Mouse (Mus musculus) CH12.LX (cell line): ENCODE measurements at regions not wholly inside any gene's neighbourhood (a gene's known extent, or its start where the extent isn't known, plus 50 kb on each side); places are given as distances from the start of the nearest gene placed in this dataset.

Experiments
- DNase-seq: peaks from one replicate; pipeline ENCODE4 v3.0.0-alpha.2; 2013; ENCODE audit errors: extremely low read depth
- H3K27ac ChIP-seq: 2 replicates; pipeline ENCODE4 v1.5.1; 2012; ENCODE audit warnings: low read depth, mild to moderate bottlenecking, control low read depth, moderate library complexity; ENCODE audit not compliant: insufficient read depth
- H3K27me3 ChIP-seq: replicated peaks from 2 replicates; pipeline ENCODE3; 2012; ENCODE audit warnings: inconsistent platforms
- H3K36me3 ChIP-seq, 2 experiments: replicated peaks in 1 of 2; 2 replicates each; pipeline versions ENCODE3 to v1.6.1; 2012; ENCODE audit warnings: inconsistent platforms in 1 of 2, low read length in 1 of 2, mild to moderate bottlenecking in 1 of 2, mixed read lengths in 1 of 2, moderate library complexity in 1 of 2; ENCODE audit not compliant: control insufficient read depth in 1 of 2, insufficient read depth in 1 of 2
- H3K4me1 ChIP-seq, 2 experiments: 2 replicates each; pipeline ENCODE4 v1.6.1; 2012; ENCODE audit warnings: inconsistent platforms in 1 of 2, moderate library complexity in 1 of 2; ENCODE audit not compliant: insufficient read depth in 2 of 2, control insufficient read depth in 1 of 2
- H3K4me2 ChIP-seq: 2 replicates; pipeline ENCODE4 v1.6.1; 2012; ENCODE audit warnings: low read depth, mild to moderate bottlenecking, control low read depth; ENCODE audit not compliant: poor library complexity, insufficient read depth, severe bottlenecking
- H3K4me3 ChIP-seq, 3 experiments: fragments of 150-350 bp in 1 of 3; sonication (generic) in 1 of 3; replicated peaks in 1 of 3; 2 replicates each; pipeline versions ENCODE3 to v1.5.1; 2011 to 2012; ENCODE audit warnings: low read depth in 2 of 3, low read length in 2 of 3, mild to moderate bottlenecking in 2 of 3, moderate library complexity in 2 of 3, control low read depth in 1 of 3, improper control_type of control experiment in 1 of 3, inconsistent platforms in 1 of 3, mixed read lengths in 1 of 3; ENCODE audit not compliant: poor library complexity in 1 of 3
- H3K79me2 ChIP-seq: replicated peaks from 2 replicates; pipeline ENCODE4 v1.6.1; 2012; ENCODE audit warnings: mild to moderate bottlenecking, moderate library complexity; ENCODE audit not compliant: control insufficient read depth, poor library complexity, insufficient read depth, severe bottlenecking; ENCODE audit errors: extremely low read depth
- H3K9ac ChIP-seq: 2 replicates; pipeline ENCODE4 v1.6.1; 2012; ENCODE audit warnings: low read depth, mild to moderate bottlenecking, control low read depth, moderate library complexity; ENCODE audit not compliant: insufficient read depth
- H3K9me3 ChIP-seq: replicated peaks from 2 replicates; pipeline ENCODE3; 2012; ENCODE audit warnings: low read length, inconsistent platforms, mixed read lengths
- BHLHE40 ChIP-seq: IDR thresholded peaks from 2 replicates; pipeline ENCODE4 v1.6.1; 2011; ENCODE audit warnings: mild to moderate bottlenecking, low read depth, low read length, improper control_type of control experiment
- ELF1 ChIP-seq: IDR thresholded peaks from 2 replicates; pipeline ENCODE4 v1.6.1; 2014; ENCODE audit warnings: low read depth, mild to moderate bottlenecking, inconsistent platforms, low read length, improper control_type of control experiment
- EP300 ChIP-seq: IDR thresholded peaks from 2 replicates; pipeline ENCODE4 v1.6.1; 2011; ENCODE audit warnings: low read length, improper control_type of control experiment
- ETS1 ChIP-seq: conservative IDR thresholded peaks from 2 replicates; pipeline ENCODE4 v1.6.1; 2012; ENCODE audit warnings: low read depth, mild to moderate bottlenecking, inconsistent platforms, low read length, improper control_type of control experiment, moderate library complexity
- GABPA ChIP-seq: IDR thresholded peaks from 2 replicates; pipeline ENCODE4 v1.6.1; 2012; ENCODE audit warnings: low read depth, low read length, improper control_type of control experiment, inconsistent platforms; ENCODE audit not compliant: insufficient replicate concordance
- HCFC1 ChIP-seq: IDR thresholded peaks from 2 replicates; pipeline ENCODE4 v1.6.1; 2012; ENCODE audit warnings: low read depth, mild to moderate bottlenecking, inconsistent platforms, low read length, improper control_type of control experiment
- IRF4 ChIP-seq: IDR thresholded peaks from 2 replicates; pipeline ENCODE4 v1.6.1; 2014; ENCODE audit warnings: low read depth, mild to moderate bottlenecking, inconsistent platforms, low read length, improper control_type of control experiment
- JUND ChIP-seq: conservative IDR thresholded peaks from 2 replicates; pipeline ENCODE4 v1.6.1; 2011; ENCODE audit warnings: low read depth, low read length, improper control_type of control experiment
- MAFK ChIP-seq: IDR thresholded peaks from 2 replicates; pipeline ENCODE4 v1.6.1; 2011; ENCODE audit warnings: low read length, improper control_type of control experiment; ENCODE audit not compliant: insufficient replicate concordance
- MAX ChIP-seq: IDR thresholded peaks from 2 replicates; pipeline ENCODE4 v1.6.1; 2011; ENCODE audit warnings: low read length, improper control_type of control experiment
- MAZ ChIP-seq: IDR thresholded peaks from 2 replicates; pipeline ENCODE4 v1.6.1; 2012; ENCODE audit warnings: low read depth, mild to moderate bottlenecking, inconsistent platforms, low read length, improper control_type of control experiment, moderate library complexity
- MXI1 ChIP-seq: IDR thresholded peaks from 2 replicates; pipeline ENCODE4 v1.6.1; 2011; ENCODE audit warnings: mild to moderate bottlenecking, low read depth, low read length, improper control_type of control experiment
- MYC ChIP-seq: IDR thresholded peaks from 2 replicates; pipeline ENCODE4 v1.6.1; 2011; ENCODE audit warnings: low read depth, mild to moderate bottlenecking, improper control_type of control experiment, low read length
- NELFE ChIP-seq: IDR thresholded peaks from 2 replicates; pipeline ENCODE4 v1.6.1; 2011; ENCODE audit warnings: low read depth, low read length, improper control_type of control experiment
- PAX5 ChIP-seq: IDR thresholded peaks from 2 replicates; pipeline ENCODE4 v1.6.1; 2012; ENCODE audit warnings: low read length, inconsistent platforms, mixed read lengths
- RAD21 ChIP-seq: IDR thresholded peaks from 2 replicates; pipeline ENCODE4 v1.6.1; 2011; ENCODE audit warnings: low read depth, mild to moderate bottlenecking, low read length, improper control_type of control experiment, moderate library complexity
- SMC3 ChIP-seq: IDR thresholded peaks from 2 replicates; pipeline ENCODE4 v1.6.1; 2011; ENCODE audit warnings: low read depth, low read length, improper control_type of control experiment
- USF1 ChIP-seq: IDR thresholded peaks from 2 replicates; pipeline ENCODE4 v1.6.1; 2014; ENCODE audit warnings: low read depth, mild to moderate bottlenecking, inconsistent platforms, low read length, improper control_type of control experiment
- USF2 ChIP-seq: conservative IDR thresholded peaks from 2 replicates; pipeline ENCODE4 v1.6.1; 2011; ENCODE audit warnings: low read depth, low read length, improper control_type of control experiment
- ZC3H11A ChIP-seq: IDR thresholded peaks from 2 replicates; pipeline ENCODE4 v1.6.1; 2012; ENCODE audit warnings: low read depth, mild to moderate bottlenecking, inconsistent platforms, low read length, improper control_type of control experiment
- ZKSCAN1 ChIP-seq: IDR thresholded peaks from 2 replicates; pipeline ENCODE4 v1.6.1; 2012; ENCODE audit warnings: low read depth, inconsistent platforms, low read length, improper control_type of control experiment, borderline replicate concordance
- dilution Hi-C: fragments of 300-500 bp; cut with MboI; formaldehyde crosslinking; loops from 2 replicates; pipeline ENCODE4 v1.14.3; 2020; ENCODE audit warnings: low sequenced_read_pairs; ENCODE audit not compliant: extremely low pct_unique_long_range_greater_than_20kb, extremely low pct_ligation_motif_present
- in situ Hi-C: fragments of 300-500 bp; cut with MboI; formaldehyde crosslinking; loops from 3 replicates; pipeline ENCODE4 v1.14.3; 2019; ENCODE audit warnings: low sequenced_read_pairs, low pct_ligation_motif_present, low pct_unique_long_range_greater_than_20kb, mixed read lengths

DNA sequence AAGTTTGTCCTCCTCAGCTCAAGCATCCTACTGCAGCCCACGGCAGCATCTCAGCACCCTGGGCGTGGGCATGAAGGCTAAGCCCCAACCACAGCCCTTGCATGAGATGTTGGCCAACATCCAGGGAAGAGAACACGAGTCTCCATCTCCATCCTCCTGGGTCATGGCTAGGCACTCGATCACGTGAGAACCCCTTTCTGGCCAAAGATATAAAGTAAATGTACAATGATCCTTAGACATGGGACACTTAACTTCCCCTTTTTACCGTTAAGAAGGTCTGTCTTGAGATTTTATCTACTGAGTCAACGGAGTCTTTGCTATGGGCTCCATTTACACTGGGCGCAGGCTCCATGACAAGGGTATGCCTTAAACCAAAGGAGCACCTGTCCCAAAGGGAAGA lies 232.8 kb upstream of the Habp2 start:
- no peaks in the 10 kb centered on the region for H3K79me2 ChIP-seq
- H3K4me2 ChIP-seq, result no peak overlapping the region
- no peak overlapping the region for H3K27ac ChIP-seq
- no peaks in the 10 kb centered on the region for H3K4me1 ChIP-seq
- DNase-seq, result no peak
- no peaks in the 10 kb centered on the region for H3K36me3 ChIP-seq
- in situ Hi-C loops, result no loop called here
- no peak overlapping the region for H3K9ac ChIP-seq
- H3K4me3 ChIP-seq, result no peak overlapping the region
- dilution Hi-C loops, result no loop called here
- H3K27me3 ChIP-seq, result peaks cover 34% of the 10 kb centered on the region
- no peak for TF ChIP-seq NELFE
- no peak for TF ChIP-seq ZC3H11A
- TF ChIP-seq RAD21, result no peak
- H3K9me3 ChIP-seq, result no peaks in the 10 kb centered on the region

DNA sequence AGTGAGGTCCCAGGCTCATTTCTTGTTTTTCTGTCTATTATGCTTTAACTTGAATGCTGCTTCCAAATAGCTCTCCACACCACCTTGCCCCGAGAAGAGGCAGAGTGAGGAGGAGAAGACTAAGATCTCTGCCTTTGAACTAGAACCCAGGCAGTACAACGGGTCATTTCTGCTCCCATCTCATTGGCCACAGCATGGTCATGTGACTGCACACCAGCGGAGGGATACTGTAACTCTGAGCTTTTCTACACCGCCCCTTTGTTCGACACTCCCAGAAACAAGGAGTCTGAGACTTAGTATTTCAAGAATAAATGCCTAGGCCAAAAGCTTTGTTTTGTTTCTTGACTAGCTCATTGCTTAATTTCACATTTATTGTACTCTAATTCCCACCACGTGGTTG lies 230.5 kb upstream of the Habp2 start:
- no peaks in the 10 kb centered on the region for H3K4me1 ChIP-seq
- no peaks in the 10 kb centered on the region for H3K36me3 ChIP-seq
- in situ Hi-C loops, result no loop called here
- H3K4me2 ChIP-seq, result peak overlapping the region; percentile 30; the same call in 1 of the 2 replicates
- no peak for DNase-seq
- no peaks in the 10 kb centered on the region for H3K79me2 ChIP-seq
- H3K9me3 ChIP-seq, result no peaks in the 10 kb centered on the region
- H3K9ac ChIP-seq, result no peak overlapping the region
- TF ChIP-seq SMC3 (no peak), BHLHE40 (no peak), USF1 (peak; percentile 58; the same call in 1 of the 2 replicates), HCFC1 (no peak), RAD21 (no peak), USF2 (peak; percentile 60)
- no peak overlapping the region for H3K4me3 ChIP-seq
- peaks cover 50% of the 10 kb centered on the region for H3K27me3 ChIP-seq
- dilution Hi-C loops, result no loop called here
- no peak overlapping the region for H3K27ac ChIP-seq

- Histone ChIP-seq H3K36me3 (no peaks in the 10 kb centered on the region), H3K4me2 (no peak overlapping the region), H3K9me3 (no peaks in the 10 kb centered on the region), H3K9ac (no peak overlapping the region), H3K27ac (no peak overlapping the region), H3K27me3 (peaks cover 64% of the 10 kb centered on the region), H3K4me3 (no peak overlapping the region), H3K4me1 (no peaks in the 10 kb centered on the region; a peak in 1 of 4 replicates), H3K79me2 (no peaks in the 10 kb centered on the region)
- TF ChIP-seq HCFC1, result no peak
- TF ChIP-seq MAFK, result no peak
- TF ChIP-seq JUND, result no peak
- TF ChIP-seq ELF1, result no peak
- TF ChIP-seq EP300, result no peak
- no peak for TF ChIP-seq ZKSCAN1
- no peak for TF ChIP-seq MAZ
- TF ChIP-seq MXI1, result no peak
- no peak for TF ChIP-seq MYC
- TF ChIP-seq PAX5, result no peak
- no peak for TF ChIP-seq ZC3H11A
- no peak for TF ChIP-seq ETS1
- TF ChIP-seq GABPA, result no peak
- no peak for TF ChIP-seq MAX
- TF ChIP-seq IRF4, result no peak
- in situ Hi-C loops, result no loop called here
- DNase-seq, result no peak
- dilution Hi-C loops, result no loop called here
These were observed 224.9 kb upstream of the Habp2 start for GRCm38 (mm10) chr19:56061882-56062540.
